Mouse (Mus musculus): ENCODE measurements around the gene Fbxl13.

DNA sequence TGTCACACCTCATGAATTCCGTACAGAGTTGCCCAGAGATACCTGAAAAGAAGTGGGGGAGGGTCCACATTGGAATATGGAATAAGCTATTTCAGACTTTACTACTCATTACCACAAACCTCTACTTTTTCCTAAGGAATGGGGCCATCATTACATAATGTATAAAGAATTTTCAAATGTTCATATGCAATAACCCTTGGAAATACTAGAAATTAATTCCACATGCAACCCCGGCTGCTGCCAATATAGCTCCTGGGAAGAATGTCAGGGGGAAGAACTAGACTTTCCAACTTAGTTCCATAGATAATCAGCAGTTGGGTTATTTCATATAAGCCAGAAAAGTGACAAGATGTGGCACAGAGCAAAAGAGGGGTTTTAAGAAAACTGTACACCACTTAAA, 53.3 kb downstream of the Fbxl13 start:
- TF ChIP-seq CTCF (IDR thresholded peaks at IDR 0.05; ENCODE audit: low read depth, low read length), result no peak
- no peak for TF ChIP-seq TAL1 (conservative IDR thresholded peaks at IDR 0.05; ENCODE audit: low read depth, low read length)
- TF ChIP-seq GATA2 (IDR thresholded peaks at IDR 0.05; ENCODE audit: borderline replicate concordance, low read depth, low read length), result no peak

All from G1E (cell line).